Mouse (Mus musculus) E14TG2a.4 (cell line): ENCODE measurements around the gene Npy2r.

Experiments
- CTCF ChIP-seq: conservative IDR thresholded peaks from 2 replicates; pipeline ENCODE4 v1.5.1; 2014; ENCODE audit warnings: low read length
- POU5F1 ChIP-seq: IDR thresholded peaks from 2 replicates; pipeline ENCODE4 v1.6.1; 2014; ENCODE audit warnings: low read length, borderline replicate concordance

GRCm38 (mm10) chr3:82547908-82548721 lies at the start of gene Npy2r:
- TF ChIP-seq CTCF (no peak), POU5F1 (no peak)
